Mouse (Mus musculus): ENCODE results near the gene Mgst2. TPM values are rescaled to one million over a fixed set of nuclear protein-coding genes. Genes with fewer than 3 reads are reported as not detected.

Mgst2 gene
- polyA plus RNA-seq, 2 experiments = 0.99 to 6.0 TPM

GRCm38 (mm10) chr3:51700123-51700522, 40.0 kb downstream of the Mgst2 start:
- no peak overlapping the region for H3K9ac ChIP-seq (ENCODE audit: low read depth, low read length, severe bottlenecking)
- H3K4me2 ChIP-seq (replicated peaks; ENCODE audit: low read depth, low read length, severe bottlenecking) = peak overlapping the region; percentile 82
- H3K27ac ChIP-seq (replicated peaks; ENCODE audit: low read depth, low read length) = no peak overlapping the region
- no peaks in the 10 kb centered on the region for H3K36me3 ChIP-seq (ENCODE audit: control insufficient read depth, insufficient read depth, low read length)
- H3K4me3 ChIP-seq (replicated peaks; ENCODE audit: low read length) = 0 out of 2 replicates have a peak overlapping the region, but pooled peaks have one; percentile 38
- no peak for DNase-seq (ENCODE audit: low spot score)
- no peaks in the 10 kb centered on the region for H3K9me3 ChIP-seq (ENCODE audit: control insufficient read depth, low read length)
- WGBS = 16% methylated on average over 4 of the region's 4 CpGs
- TF ChIP-seq POLR2A (IDR thresholded peaks at IDR 0.05; ENCODE audit: borderline replicate concordance, extremely low read depth, insufficient read depth, insufficient read length) = no peak
- peaks cover 33% of the 10 kb centered on the region for H3K4me1 ChIP-seq (ENCODE audit: control insufficient read depth, insufficient read depth, low read length)
- no peaks in the 10 kb centered on the region for H3K27me3 ChIP-seq (ENCODE audit: control insufficient read depth, insufficient read depth, low read length)
- ATAC-seq (ENCODE audit: low FRiP score, low read depth) = no peak

GRCm38 (mm10) chr3:51700731-51701280, 40.6 kb downstream of the Mgst2 start:
- DNase-seq (ENCODE audit: low spot score) = peak; percentile 26
- peak overlapping the region; percentile 38 for H3K4me3 ChIP-seq (replicated peaks; ENCODE audit: low read length)
- TF ChIP-seq POLR2A (IDR thresholded peaks at IDR 0.05; ENCODE audit: borderline replicate concordance, extremely low read depth, insufficient read depth, insufficient read length) = no peak
- no peaks in the 10 kb centered on the region for H3K27me3 ChIP-seq (ENCODE audit: control insufficient read depth, insufficient read depth, low read length)
- H3K9ac ChIP-seq (ENCODE audit: low read depth, low read length, severe bottlenecking) = no peak overlapping the region
- H3K4me1 ChIP-seq (ENCODE audit: control insufficient read depth, insufficient read depth, low read length) = peaks cover 33% of the 10 kb centered on the region
- no peaks in the 10 kb centered on the region for H3K36me3 ChIP-seq (ENCODE audit: control insufficient read depth, insufficient read depth, low read length)
- H3K27ac ChIP-seq (replicated peaks; ENCODE audit: low read depth, low read length) = no peak overlapping the region
- 8% methylated on average over 15 of the region's 15 CpGs for WGBS
- H3K9me3 ChIP-seq (ENCODE audit: control insufficient read depth, low read length) = 0 out of 2 replicates have a peak, but pooled peaks cover 3% of the 10 kb centered on the region
- 0 out of 2 replicates have a peak, but pooled peaks have one; percentile 1 for ATAC-seq (ENCODE audit: low FRiP score, low read depth)
- peak overlapping the region; percentile 82 for H3K4me2 ChIP-seq (replicated peaks; ENCODE audit: low read depth, low read length, severe bottlenecking)

- ATAC-seq (ENCODE audit: low FRiP score, low read depth) = peak; percentile 89
- Histone ChIP-seq H3K9me3 (ENCODE audit: control insufficient read depth, low read length) (0 out of 2 replicates have a peak, but pooled peaks cover 3% of the 10 kb centered on the region), H3K27ac (replicated peaks; ENCODE audit: low read depth, low read length) (peak overlapping the region; percentile 35; the same call in 1 of the 2 replicates), H3K36me3 (ENCODE audit: control insufficient read depth, insufficient read depth, low read length) (no peaks in the 10 kb centered on the region), H3K4me2 (replicated peaks; ENCODE audit: low read depth, low read length, severe bottlenecking) (peak overlapping the region; percentile 82), H3K27me3 (ENCODE audit: control insufficient read depth, insufficient read depth, low read length) (no peaks in the 10 kb centered on the region), H3K4me3 (replicated peaks; ENCODE audit: low read length) (peak overlapping the region; percentile 38), H3K9ac (ENCODE audit: low read depth, low read length, severe bottlenecking) (peak overlapping the region; percentile 49), H3K4me1 (ENCODE audit: control insufficient read depth, insufficient read depth, low read length) (peaks cover 33% of the 10 kb centered on the region)
- 0 out of 2 replicates have a peak, but pooled peaks have one; percentile 25 for TF ChIP-seq POLR2A (IDR thresholded peaks at IDR 0.05; ENCODE audit: borderline replicate concordance, extremely low read depth, insufficient read depth, insufficient read length)
- under 1% methylated on average over 26 of the region's 27 CpGs for WGBS
- peak; percentile 85 for DNase-seq (ENCODE audit: low spot score)
Observed at GRCm38 (mm10) chr3:51701281-51701751, 41.2 kb downstream of the Mgst2 start.

- ATAC-seq (ENCODE audit: low FRiP score, low read depth) (0 out of 2 replicates have a peak, but pooled peaks have one; percentile 9), DNase-seq (ENCODE audit: low spot score) (peak; percentile 52)
- no peaks in the 10 kb centered on the region for H3K27me3 ChIP-seq (ENCODE audit: control insufficient read depth, insufficient read depth, low read length)
- 0 out of 2 replicates have a peak, but pooled peaks cover 3% of the 10 kb centered on the region for H3K9me3 ChIP-seq (ENCODE audit: control insufficient read depth, low read length)
- peak overlapping the region; percentile 82 for H3K4me2 ChIP-seq (replicated peaks; ENCODE audit: low read depth, low read length, severe bottlenecking)
- H3K36me3 ChIP-seq (ENCODE audit: control insufficient read depth, insufficient read depth, low read length) = no peaks in the 10 kb centered on the region
- TF ChIP-seq POLR2A (IDR thresholded peaks at IDR 0.05; ENCODE audit: borderline replicate concordance, extremely low read depth, insufficient read depth, insufficient read length) = no peak
- 7% methylated on average over 13 of the region's 13 CpGs for WGBS
- H3K9ac ChIP-seq (ENCODE audit: low read depth, low read length, severe bottlenecking) = peak overlapping the region; percentile 49
- peak overlapping the region; percentile 38 for H3K4me3 ChIP-seq (replicated peaks; ENCODE audit: low read length)
- H3K4me1 ChIP-seq (ENCODE audit: control insufficient read depth, insufficient read depth, low read length) = peaks cover 33% of the 10 kb centered on the region
- H3K27ac ChIP-seq (replicated peaks; ENCODE audit: low read depth, low read length) = peak overlapping the region; percentile 35
Observed at GRCm38 (mm10) chr3:51701950-51702349, 41.8 kb downstream of the Mgst2 start.

- Histone ChIP-seq H3K9ac (ENCODE audit: low read depth, low read length, severe bottlenecking) (no peak overlapping the region), H3K27ac (replicated peaks; ENCODE audit: low read depth, low read length) (no peak overlapping the region), H3K4me2 (replicated peaks; ENCODE audit: low read depth, low read length, severe bottlenecking) (no peak overlapping the region), H3K27me3 (ENCODE audit: control insufficient read depth, insufficient read depth, low read length) (no peaks in the 10 kb centered on the region), H3K4me3 (replicated peaks; ENCODE audit: low read length) (no peak overlapping the region), H3K4me1 (ENCODE audit: control insufficient read depth, insufficient read depth, low read length) (peaks cover 33% of the 10 kb centered on the region), H3K9me3 (ENCODE audit: control insufficient read depth, low read length) (0 out of 2 replicates have a peak, but pooled peaks cover 3% of the 10 kb centered on the region), H3K36me3 (ENCODE audit: control insufficient read depth, insufficient read depth, low read length) (no peaks in the 10 kb centered on the region)
- DNase-seq (ENCODE audit: low spot score) (no peak), ATAC-seq (ENCODE audit: low FRiP score, low read depth) (no peak)
- 57% methylated on average over 8 of the region's 8 CpGs for WGBS
- TF ChIP-seq POLR2A (IDR thresholded peaks at IDR 0.05; ENCODE audit: borderline replicate concordance, extremely low read depth, insufficient read depth, insufficient read length) = no peak
Observed at GRCm38 (mm10) chr3:51702701-51703286, 42.6 kb downstream of the Mgst2 start.

All from limb, embryonic 14.5 days (tissue).